Mouse (Mus musculus): ENCODE results near the gene Tmed11. TPM values are rescaled to one million over a fixed set of nuclear protein-coding genes. Genes with fewer than 3 reads are reported as not detected.
A peak's percentile ranks its signal among the peaks of the same experiment; 100 is the strongest.

Gene Tmed11
- total and polyA plus RNA-seq, 3 experiments = not detected

- no peak for TF ChIP-seq ZNF384 (IDR thresholded peaks at IDR 0.05; ENCODE audit: low read depth, low read length)
- TF ChIP-seq POLR2AphosphoS5 (IDR thresholded peaks at IDR 0.05; ENCODE audit: borderline replicate concordance, low read depth, low read length) = no peak
- no peak for TF ChIP-seq ZC3H11A (IDR thresholded peaks at IDR 0.05; ENCODE audit: low read depth, low read length)
- no peak for TF ChIP-seq GATA1 (IDR thresholded peaks at IDR 0.05; ENCODE audit: low read depth, low read length)
- TF ChIP-seq USF2 (IDR thresholded peaks at IDR 0.05; ENCODE audit: borderline replicate concordance in 1 of 2, insufficient read depth in 1 of 2, low read depth in 1 of 2, low read length in 2 of 2) = no peak
- no peak for TF ChIP-seq BHLHE40 (IDR thresholded peaks at IDR 0.05; ENCODE audit: borderline replicate concordance, low read depth, low read length)
- no peak for TF ChIP-seq MXI1 (IDR thresholded peaks at IDR 0.05; ENCODE audit: low read depth, low read length)
- no peak for TF ChIP-seq POLR2A (IDR thresholded peaks at IDR 0.05; ENCODE audit: control insufficient read depth in 1 of 2, insufficient read depth in 1 of 2, low read depth in 1 of 2, low read length in 2 of 2, poor library complexity in 1 of 2)
- TF ChIP-seq KAT2A (conservative IDR thresholded peaks at IDR 0.05; ENCODE audit: low read depth, low read length) = no peak
- no peak for TF ChIP-seq USF1 (IDR thresholded peaks at IDR 0.05; ENCODE audit: low read depth, low read length)
- no peak for TF ChIP-seq MAZ (IDR thresholded peaks at IDR 0.05; ENCODE audit: low read depth, low read length)
- peaks cover 0 to 1% of the 10 kb centered on the region in 2 experiments; a peak in 2 of 4 replicates for H3K36me3 ChIP-seq (ENCODE audit: control insufficient read depth in 1 of 2, insufficient read depth in 2 of 2, low read length in 2 of 2)
- no peaks in the 10 kb centered on the region; a peak in 1 of 4 replicates for H3K27me3 ChIP-seq (ENCODE audit: control insufficient read depth in 1 of 2, insufficient read depth in 2 of 2, low read length in 2 of 2)
- H3K79me2 ChIP-seq (ENCODE audit: control insufficient read depth, insufficient read depth, low read length, poor library complexity) = no peaks in the 10 kb centered on the region
- H3K4me3 ChIP-seq (ENCODE audit: control insufficient read depth in 1 of 2, insufficient read depth in 1 of 2, low read depth in 2 of 2, low read length in 2 of 2) = no peak overlapping the region
- no peak overlapping the region for H3K27ac ChIP-seq (ENCODE audit: control insufficient read depth, low read depth, low read length)
- no peaks in the 10 kb centered on the region for H3K9me3 ChIP-seq (replicated peaks; ENCODE audit: insufficient read depth, low read length)
- peak; percentile 53 for DNase-seq (ENCODE audit: low read depth, low spot score)
- H3K9ac ChIP-seq (ENCODE audit: control insufficient read depth, low read depth, low read length, poor library complexity, severe bottlenecking) = no peak overlapping the region
- peaks cover under 1 to 4% of the 10 kb centered on the region in 2 experiments; a peak in 3 of 4 replicates for H3K4me1 ChIP-seq (ENCODE audit: control insufficient read depth in 1 of 2, insufficient read depth in 2 of 2, low read length in 2 of 2)
Observed at GRCm38 (mm10) chr5:108742596-108742995, 52.6 kb downstream of the Tmed11 start.

- no peaks in the 10 kb centered on the region for H3K79me2 ChIP-seq (ENCODE audit: control insufficient read depth, insufficient read depth, low read length, poor library complexity)
- no peaks in the 10 kb centered on the region; a peak in 1 of 4 replicates for H3K4me1 ChIP-seq (ENCODE audit: control insufficient read depth in 1 of 2, insufficient read depth in 2 of 2, low read length in 2 of 2)
- H3K36me3 ChIP-seq (ENCODE audit: control insufficient read depth in 1 of 2, insufficient read depth in 2 of 2, low read length in 2 of 2) = no peaks in the 10 kb centered on the region
- no peak overlapping the region for H3K4me3 ChIP-seq (ENCODE audit: control insufficient read depth in 1 of 2, insufficient read depth in 1 of 2, low read depth in 2 of 2, low read length in 2 of 2)
- TF ChIP-seq MAX (IDR thresholded peaks at IDR 0.05; ENCODE audit: low read length) (no peak), ELF1 (IDR thresholded peaks at IDR 0.05; ENCODE audit: low read depth, low read length) (no peak), MYC (IDR thresholded peaks at IDR 0.05; ENCODE audit: low read depth, low read length) (no peak), EP300 (IDR thresholded peaks at IDR 0.05; ENCODE audit: low read depth in 1 of 2, low read length in 2 of 2) (no peak), MXI1 (IDR thresholded peaks at IDR 0.05; ENCODE audit: low read depth, low read length) (no peak), ZMIZ1 (IDR thresholded peaks at IDR 0.05; ENCODE audit: low read depth, low read length) (no peak), KAT2A (conservative IDR thresholded peaks at IDR 0.05; ENCODE audit: low read depth, low read length) (no peak), GATA1 (IDR thresholded peaks at IDR 0.05; ENCODE audit: low read depth, low read length) (no peak), MAFK (IDR thresholded peaks at IDR 0.05; ENCODE audit: borderline replicate concordance, low read depth, low read length) (no peak), GABPA (IDR thresholded peaks at IDR 0.05; ENCODE audit: low read depth, low read length) (no peak), ZC3H11A (IDR thresholded peaks at IDR 0.05; ENCODE audit: low read depth, low read length) (no peak), UBTF (IDR thresholded peaks at IDR 0.05; ENCODE audit: borderline replicate concordance, insufficient read depth, low read depth, low read length) (no peak), MAZ (IDR thresholded peaks at IDR 0.05; ENCODE audit: low read depth, low read length) (no peak)
- no peak overlapping the region for H3K9ac ChIP-seq (ENCODE audit: control insufficient read depth, low read depth, low read length, poor library complexity, severe bottlenecking)
- H3K9me3 ChIP-seq (replicated peaks; ENCODE audit: insufficient read depth, low read length) = no peaks in the 10 kb centered on the region
- DNase-seq (ENCODE audit: low read depth, low spot score) = no peak
- no peak overlapping the region for H3K27ac ChIP-seq (ENCODE audit: control insufficient read depth, low read depth, low read length)
- no peaks in the 10 kb centered on the region; a peak in 1 of 4 replicates for H3K27me3 ChIP-seq (ENCODE audit: control insufficient read depth in 1 of 2, insufficient read depth in 2 of 2, low read length in 2 of 2)
Observed at GRCm38 (mm10) chr5:108741844-108742243, 53.3 kb downstream of the Tmed11 start.

Data from MEL (cell line).